Comparison of ENCODE assay signal across 18 mouse cellular contexts in genomic region chr7:95789424-95789823, GRCm38 (mm10).
"Had no signal": no experiment of that assay in that cellular context is flagged by ENCODE, and none has a peak within 500 bp of the region (broad histone marks: within the 10 kb centered on the region; RNA-seq: fewer than 3 reads in every experiment).

No protein-coding gene starts in this region.

- H3K9ac ChIP-seq: limb, embryonic 12.5 days; limb, embryonic 15.5 days; liver, embryonic 13.5 days; midbrain, embryonic 12.5 days; neural tube, embryonic 13.5 days; stomach, embryonic 15.5 days had no signal

- DNase-seq: left cerebral cortex, postnatal 4 days; liver, embryonic 13.5 days; lung, adult 2 months; lung, postnatal 14 days; retina, postnatal 1 day; right cerebral cortex, postnatal 25 days; spleen, adult 18-20 months; thymus, postnatal 25 days had no signal

- H3K36me3 ChIP-seq: limb, embryonic 12.5 days; limb, embryonic 15.5 days; liver, embryonic 13.5 days; midbrain, embryonic 12.5 days; neural tube, embryonic 13.5 days; stomach, embryonic 15.5 days had no signal

- H3K27me3 ChIP-seq: limb, embryonic 12.5 days; limb, embryonic 15.5 days; liver, embryonic 13.5 days; midbrain, embryonic 12.5 days; neural tube, embryonic 13.5 days; stomach, embryonic 15.5 days had no signal

- H3K9me3 ChIP-seq: limb, embryonic 12.5 days; limb, embryonic 15.5 days; liver, embryonic 13.5 days; midbrain, embryonic 12.5 days; neural tube, embryonic 13.5 days; stomach, embryonic 15.5 days had no signal

- ATAC-seq: inflammation-experienced regulatory T-cells, adult 6 months; intestine, embryonic 16.5 days; midbrain, embryonic 16.5 days had no signal

- H3K4me1 ChIP-seq: limb, embryonic 12.5 days; limb, embryonic 15.5 days; liver, embryonic 13.5 days; midbrain, embryonic 12.5 days; neural tube, embryonic 13.5 days; stomach, embryonic 15.5 days had no signal

- H3K27ac ChIP-seq: limb, embryonic 12.5 days; limb, embryonic 15.5 days; liver, embryonic 13.5 days; macrophage; midbrain, embryonic 12.5 days; neural tube, embryonic 13.5 days; stomach, embryonic 15.5 days had no signal

- H3K4me2 ChIP-seq: limb, embryonic 12.5 days; limb, embryonic 15.5 days; liver, embryonic 13.5 days; midbrain, embryonic 12.5 days; neural tube, embryonic 13.5 days; stomach, embryonic 15.5 days had no signal

- H3K4me3 ChIP-seq: limb, embryonic 12.5 days; limb, embryonic 15.5 days; liver, embryonic 13.5 days; midbrain, embryonic 12.5 days; myocyte; neural tube, embryonic 13.5 days; stomach, embryonic 15.5 days had no signal
